Mouse (Mus musculus): Measurements from ENCODE around the gene Etnk1. TPM values are rescaled to one million over a fixed set of nuclear protein-coding genes. Genes with fewer than 3 reads are reported as not detected.
"Not testable (repeated sequence)": the region's sequence is repeated elsewhere in the genome, so short reads cannot be mapped to it uniquely, and the experiment has no call there.

Etnk1 gene
- polyA plus RNA-seq, 1 experiment from 2014 or later: 37.9 TPM

- peak; percentile 27 for DNase-seq (ENCODE audit: low spot score)
These were observed 3.3 kb downstream of the Etnk1 start for GRCm38 (mm10) chr6:143170166-143170960.

GRCm38 (mm10) chr6:143171066-143171465 lies 4.0 kb downstream of the Etnk1 start:
- no peak for DNase-seq (ENCODE audit: low spot score)

GRCm38 (mm10) chr6:143171781-143172465 lies 4.9 kb downstream of the Etnk1 start:
- DNase-seq (ENCODE audit: low spot score): peak; percentile 16

- not testable (repeated sequence) for DNase-seq (ENCODE audit: low spot score)
These were observed 5.7 kb downstream of the Etnk1 start for GRCm38 (mm10) chr6:143172683-143173082.

GRCm38 (mm10) chr6:143174226-143174625 lies 7.2 kb downstream of the Etnk1 start:
- DNase-seq (ENCODE audit: low spot score): no peak

GRCm38 (mm10) chr6:143174906-143175656 lies 8.1 kb downstream of the Etnk1 start:
- peak; percentile 59 for DNase-seq (ENCODE audit: low spot score)

GRCm38 (mm10) chr6:143176076-143176475 lies 9.1 kb downstream of the Etnk1 start:
- no peak for DNase-seq (ENCODE audit: low spot score)

GRCm38 (mm10) chr6:143176591-143176990 lies 9.6 kb downstream of the Etnk1 start:
- DNase-seq (ENCODE audit: low spot score): no peak

- no peak for DNase-seq (ENCODE audit: low spot score)
These were observed 12.2 kb downstream of the Etnk1 start for GRCm38 (mm10) chr6:143179181-143179580.

- no peak for DNase-seq (ENCODE audit: low spot score)
These were observed 12.7 kb downstream of the Etnk1 start for GRCm38 (mm10) chr6:143179733-143180132.

GRCm38 (mm10) chr6:143180511-143180910 lies 13.5 kb downstream of the Etnk1 start:
- DNase-seq (ENCODE audit: low spot score): no peak

- no peak for DNase-seq (ENCODE audit: low spot score)
These were observed 17.1 kb downstream of the Etnk1 start for GRCm38 (mm10) chr6:143184099-143184498.

- DNase-seq (ENCODE audit: low spot score): peak; percentile 51
These were observed 17.7 kb downstream of the Etnk1 start for GRCm38 (mm10) chr6:143184745-143185144.

- DNase-seq (ENCODE audit: low spot score): no peak
These were observed 23.9 kb downstream of the Etnk1 start for GRCm38 (mm10) chr6:143190838-143191476.

- no peak for DNase-seq (ENCODE audit: low spot score)
These were observed 24.6 kb downstream of the Etnk1 start for GRCm38 (mm10) chr6:143191477-143192098.

- DNase-seq (ENCODE audit: low spot score): no peak
These were observed 25.7 kb downstream of the Etnk1 start for GRCm38 (mm10) chr6:143192709-143193108.

GRCm38 (mm10) chr6:143193166-143193565 lies 26.1 kb downstream of the Etnk1 start:
- DNase-seq (ENCODE audit: low spot score): no peak

GRCm38 (mm10) chr6:143193641-143194040 lies 26.6 kb downstream of the Etnk1 start:
- no peak for DNase-seq (ENCODE audit: low spot score)

GRCm38 (mm10) chr6:143197053-143197452 lies 30.0 kb downstream of the Etnk1 start:
- DNase-seq (ENCODE audit: low spot score): no peak

GRCm38 (mm10) chr6:143198421-143198820 lies 31.4 kb downstream of the Etnk1 start:
- no peak for DNase-seq (ENCODE audit: low spot score)

- DNase-seq (ENCODE audit: low spot score): no peak
These were observed 36.1 kb downstream of the Etnk1 start for GRCm38 (mm10) chr6:143203097-143203496.

Measured in thymus, postnatal 0 days (tissue).